Mouse (Mus musculus): ENCODE results near the gene Satl1. TPM values are rescaled to one million over a fixed set of nuclear protein-coding genes. Genes with fewer than 3 reads are reported as not detected.
"Not testable (repeated sequence)": the region's sequence is repeated elsewhere in the genome, so short reads cannot be mapped to it uniquely, and the experiment has no call there.

The Satl1 gene
- not detected in 2 replicates for polyA plus RNA-seq (2016; fragmentation: Nextera tagmentation; extraction: Ambion mirVana)

DNA sequence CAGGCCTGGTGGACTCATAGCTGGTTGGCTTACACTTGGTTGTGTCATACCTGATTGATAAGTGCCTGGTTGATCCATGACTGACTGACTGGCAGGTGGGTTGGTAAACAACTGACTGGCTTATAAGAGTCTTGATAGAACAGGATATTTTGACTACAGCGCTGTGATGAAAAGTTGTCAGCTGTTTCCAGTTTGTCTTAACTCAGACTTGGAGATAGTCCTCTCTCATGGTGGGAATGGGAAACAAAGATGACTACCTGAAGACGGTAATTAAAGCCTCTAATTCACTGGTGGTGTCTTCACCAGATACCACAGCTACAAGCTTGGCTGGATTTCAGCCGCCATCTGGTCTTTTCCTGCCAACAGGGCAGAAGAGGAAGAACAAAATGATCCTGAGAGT, at the start of gene Satl1:
Satl1 (minus strand) TSS at position 101 of the 400 bp plus-strand sequence.
- H3K27ac ChIP-seq, result no peak within 1 kb of the TSS
- no peak within 1 kb of the TSS for H3K9ac ChIP-seq
- H3K27me3 ChIP-seq (replicated peaks), result no peaks in the 10 kb centered on the region
- H3K36me3 ChIP-seq, result no peaks in the 10 kb centered on the region
- WGBS (ENCODE audit: insufficient replicate concordance), result 82% methylated on average over 3 of the region's 3 CpGs
- no peak within 1 kb of the TSS for H3K4me3 ChIP-seq
- H3K4me1 ChIP-seq, result no peaks in the 10 kb centered on the region
- H3K4me2 ChIP-seq, result no peak within 1 kb of the TSS
- no peaks in the 10 kb centered on the region for H3K9me3 ChIP-seq (replicated peaks)
- no peak for ATAC-seq

DNA sequence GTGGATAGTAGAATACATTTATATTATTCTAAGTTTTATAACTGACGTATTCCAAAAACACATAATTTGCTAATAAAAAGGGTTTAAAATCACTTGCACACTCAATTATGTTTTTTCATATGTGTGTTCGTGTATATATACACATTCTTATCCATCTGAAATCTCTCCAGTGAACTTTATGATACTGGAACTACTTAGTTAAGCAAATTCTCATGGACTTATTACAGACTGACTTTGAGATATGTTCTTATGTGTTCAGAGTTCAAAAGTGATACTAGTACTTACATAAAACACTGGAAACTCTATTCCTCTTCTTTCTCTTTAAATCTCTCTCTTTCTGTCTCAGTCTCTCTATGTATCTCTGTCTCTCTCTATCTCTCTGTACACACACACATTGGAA, 31.5 kb upstream of the Satl1 start:
- no peak overlapping the region for H3K9ac ChIP-seq
- WGBS (ENCODE audit: insufficient replicate concordance), result 63% methylated on average over 2 of the region's 2 CpGs
- no peak for ATAC-seq

DNA sequence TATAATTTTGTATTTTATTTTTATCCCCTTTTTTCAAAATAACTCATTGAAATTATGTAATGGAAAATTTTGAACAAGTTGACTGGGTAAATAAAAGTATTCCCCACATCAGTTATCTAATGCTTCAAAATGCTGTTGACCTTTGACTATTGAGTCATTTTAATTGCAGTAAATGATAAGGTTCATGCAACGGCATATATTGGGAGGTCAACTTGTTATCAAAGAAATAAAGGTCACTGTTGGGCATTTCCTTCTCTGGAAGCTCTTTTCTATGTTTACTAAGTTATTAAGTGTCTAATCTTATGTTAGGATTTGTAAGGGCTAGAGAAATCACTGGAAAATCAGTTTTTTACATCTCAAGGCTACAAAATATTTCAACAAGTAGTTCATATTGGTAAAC, 31.0 kb upstream of the Satl1 start:
- no peaks in the 10 kb centered on the region for H3K9me3 ChIP-seq (replicated peaks)
- no peak overlapping the region for H3K4me2 ChIP-seq
- no peaks in the 10 kb centered on the region for H3K4me1 ChIP-seq
- no peak overlapping the region for H3K9ac ChIP-seq
- WGBS (ENCODE audit: insufficient replicate concordance), result 65% methylated on average over 1 of the region's 1 CpGs
- no peaks in the 10 kb centered on the region for H3K27me3 ChIP-seq (replicated peaks)
- H3K4me3 ChIP-seq, result no peak overlapping the region
- H3K36me3 ChIP-seq, result no peaks in the 10 kb centered on the region
- H3K27ac ChIP-seq, result no peak overlapping the region
- no peak for ATAC-seq

More for the DNA sequence above, 31.5 kb upstream of the Satl1 start:
- Histone ChIP-seq H3K4me1 (no peaks in the 10 kb centered on the region), H3K27ac (no peak overlapping the region), H3K4me2 (no peak overlapping the region), H3K27me3 (replicated peaks) (no peaks in the 10 kb centered on the region), H3K9me3 (replicated peaks) (no peaks in the 10 kb centered on the region), H3K36me3 (no peaks in the 10 kb centered on the region), H3K4me3 (no peak overlapping the region)

DNA sequence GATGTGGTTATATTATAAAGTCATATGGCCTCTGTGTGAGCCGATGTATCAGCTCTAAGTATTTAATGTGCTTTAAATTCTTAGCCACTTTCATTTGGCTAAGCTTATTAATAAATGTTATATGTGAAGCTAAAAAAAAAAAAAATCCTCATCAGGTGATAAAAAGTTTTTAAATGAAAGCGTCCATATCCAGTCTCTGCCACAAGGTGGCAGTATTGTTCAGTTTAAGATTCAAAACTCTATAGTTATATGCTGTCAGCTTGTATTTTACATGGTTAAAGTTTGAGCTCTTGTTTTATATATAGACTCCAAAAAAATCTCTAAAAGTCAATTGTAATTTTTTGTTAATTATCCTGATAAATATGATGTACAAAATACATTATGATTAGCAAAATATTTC, 16.4 kb upstream of the Satl1 start:
- H3K27ac ChIP-seq; H3K36me3 ChIP-seq; H3K4me2 ChIP-seq; H3K9me3 ChIP-seq (replicated peaks); H3K4me1 ChIP-seq; H3K9ac ChIP-seq; ATAC-seq; H3K4me3 ChIP-seq; H3K27me3 ChIP-seq (replicated peaks): not testable (repeated sequence)
- 30% methylated on average over 2 of the region's 2 CpGs for WGBS (ENCODE audit: insufficient replicate concordance)

DNA sequence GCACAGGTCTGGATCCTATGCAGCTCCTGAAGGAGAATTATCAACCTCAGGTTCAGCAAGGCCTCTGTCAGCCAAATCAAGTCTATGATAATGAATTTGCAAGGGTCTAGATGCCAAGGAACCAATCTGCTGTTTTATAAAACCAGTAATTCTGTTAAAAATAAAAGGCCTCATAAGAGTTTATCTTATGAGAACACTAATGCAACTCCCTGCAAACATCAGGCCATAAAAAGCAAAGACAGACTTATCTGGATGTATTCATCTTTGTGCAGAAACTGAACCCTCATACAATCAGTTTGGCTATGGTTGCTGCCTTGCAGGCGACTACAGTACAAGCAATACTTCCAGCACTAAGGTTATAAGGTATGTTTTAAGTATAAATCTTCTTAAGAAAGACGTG, 5.7 kb upstream of the Satl1 start:
- Histone ChIP-seq H3K9ac (no peak overlapping the region), H3K36me3 (no peaks in the 10 kb centered on the region), H3K4me3 (no peak overlapping the region), H3K27me3 (replicated peaks) (no peaks in the 10 kb centered on the region), H3K4me2 (no peak overlapping the region), H3K27ac (no peak overlapping the region), H3K9me3 (replicated peaks) (no peaks in the 10 kb centered on the region), H3K4me1 (no peaks in the 10 kb centered on the region)
- WGBS (ENCODE audit: insufficient replicate concordance), result 49% methylated on average over 2 of the region's 2 CpGs
- ATAC-seq, result no peak

DNA sequence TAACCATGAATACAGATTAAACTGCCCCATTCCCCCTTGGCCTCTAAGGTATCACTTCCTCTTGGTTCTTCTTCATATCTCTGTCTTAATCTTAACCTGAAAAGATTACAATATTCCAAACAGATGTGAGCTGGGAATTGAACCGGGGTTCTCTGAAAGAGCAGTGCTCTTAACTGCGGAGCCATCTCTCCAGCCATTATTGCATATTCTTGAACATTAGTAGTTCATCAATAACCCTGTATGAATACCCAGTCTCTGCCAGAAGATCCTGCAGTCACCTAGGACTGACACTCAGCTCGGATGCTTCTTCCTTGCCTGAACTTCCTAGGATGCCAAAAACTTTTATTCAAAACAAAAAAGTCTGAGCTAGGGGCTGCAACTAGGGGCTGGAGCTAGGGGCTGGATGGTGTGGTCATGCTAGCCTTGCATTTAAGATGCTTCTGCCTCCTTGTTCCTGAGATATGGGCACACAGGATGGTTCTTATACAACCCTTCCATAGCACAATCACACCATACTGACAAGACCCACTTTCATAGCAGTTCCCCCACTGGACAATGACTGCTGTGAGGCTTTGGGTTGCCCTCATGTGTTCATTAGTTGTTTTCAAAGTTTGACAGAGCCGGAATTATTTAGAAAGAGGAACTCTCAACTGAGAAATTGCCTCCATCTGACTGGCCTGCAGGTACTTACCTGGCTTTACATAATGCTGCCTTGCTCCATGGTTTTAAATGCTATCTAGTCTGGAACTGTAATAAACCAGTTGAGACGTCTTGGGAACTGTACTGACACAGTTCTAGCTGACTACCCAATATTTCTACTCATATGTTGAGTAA, 35.8 kb downstream of the Satl1 start:
- H3K27ac ChIP-seq; H3K9ac ChIP-seq; H3K36me3 ChIP-seq; H3K9me3 ChIP-seq (replicated peaks); H3K4me3 ChIP-seq; H3K4me1 ChIP-seq; H3K27me3 ChIP-seq (replicated peaks); H3K4me2 ChIP-seq: not testable (repeated sequence)
- peak; percentile 97 for ATAC-seq
- 66% methylated on average over 5 of the region's 5 CpGs for WGBS (ENCODE audit: insufficient replicate concordance)

DNA sequence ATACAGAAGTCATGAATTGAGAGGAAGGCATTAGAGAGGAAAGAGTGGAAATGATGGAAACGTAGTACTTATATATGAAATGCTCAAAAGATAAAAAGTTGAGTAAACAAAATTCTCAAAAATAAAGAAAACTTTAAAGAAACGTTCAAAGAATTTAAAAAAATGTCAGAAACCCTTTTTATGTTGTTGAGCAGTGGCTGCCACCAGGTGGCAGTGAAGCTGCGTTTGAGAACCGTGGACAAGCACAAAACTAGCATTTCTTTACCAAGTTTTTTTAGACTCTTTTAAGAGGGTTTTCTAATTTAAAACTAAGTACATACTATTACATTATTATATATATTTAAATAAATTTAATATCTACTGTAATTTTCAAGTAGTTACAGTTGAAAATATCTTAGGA, 38.2 kb downstream of the Satl1 start:
- Histone ChIP-seq H3K4me3 (no peak overlapping the region), H3K9ac (no peak overlapping the region), H3K4me1 (no peaks in the 10 kb centered on the region), H3K27me3 (replicated peaks) (no peaks in the 10 kb centered on the region), H3K9me3 (replicated peaks) (peaks cover 6% of the 10 kb centered on the region), H3K27ac (no peak overlapping the region), H3K4me2 (no peak overlapping the region), H3K36me3 (no peaks in the 10 kb centered on the region)
- ATAC-seq, result no peak
- WGBS (ENCODE audit: insufficient replicate concordance), result 32% methylated on average over 4 of the region's 4 CpGs

DNA sequence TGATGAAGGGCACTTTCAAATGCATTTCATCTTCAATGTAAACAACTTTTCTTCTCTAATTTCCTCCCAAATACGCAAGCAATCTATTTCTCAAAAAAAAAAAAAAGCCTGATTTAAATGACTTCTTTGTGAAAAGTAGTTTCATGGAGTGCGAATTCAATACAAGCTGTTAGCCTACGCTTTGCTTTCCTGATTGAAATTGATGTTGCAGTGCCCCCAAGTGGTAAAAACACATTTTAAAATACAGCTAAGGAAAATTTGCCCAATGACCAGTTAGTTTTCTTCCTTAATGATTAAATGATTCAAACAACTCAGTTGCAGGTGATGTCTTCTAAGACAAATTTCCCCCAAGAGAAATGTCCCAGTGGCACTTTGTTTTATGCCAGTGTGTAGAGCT, 58.2 kb downstream of the Satl1 start:
- Histone ChIP-seq H3K27me3 (replicated peaks) (no peaks in the 10 kb centered on the region), H3K4me1 (no peaks in the 10 kb centered on the region), H3K9ac (no peak overlapping the region), H3K27ac (no peak overlapping the region), H3K36me3 (no peaks in the 10 kb centered on the region), H3K4me3 (no peak overlapping the region), H3K4me2 (no peak overlapping the region), H3K9me3 (replicated peaks) (no peaks in the 10 kb centered on the region)
- 51% methylated on average over 3 of the region's 3 CpGs for WGBS (ENCODE audit: insufficient replicate concordance)
- no peak for ATAC-seq

DNA sequence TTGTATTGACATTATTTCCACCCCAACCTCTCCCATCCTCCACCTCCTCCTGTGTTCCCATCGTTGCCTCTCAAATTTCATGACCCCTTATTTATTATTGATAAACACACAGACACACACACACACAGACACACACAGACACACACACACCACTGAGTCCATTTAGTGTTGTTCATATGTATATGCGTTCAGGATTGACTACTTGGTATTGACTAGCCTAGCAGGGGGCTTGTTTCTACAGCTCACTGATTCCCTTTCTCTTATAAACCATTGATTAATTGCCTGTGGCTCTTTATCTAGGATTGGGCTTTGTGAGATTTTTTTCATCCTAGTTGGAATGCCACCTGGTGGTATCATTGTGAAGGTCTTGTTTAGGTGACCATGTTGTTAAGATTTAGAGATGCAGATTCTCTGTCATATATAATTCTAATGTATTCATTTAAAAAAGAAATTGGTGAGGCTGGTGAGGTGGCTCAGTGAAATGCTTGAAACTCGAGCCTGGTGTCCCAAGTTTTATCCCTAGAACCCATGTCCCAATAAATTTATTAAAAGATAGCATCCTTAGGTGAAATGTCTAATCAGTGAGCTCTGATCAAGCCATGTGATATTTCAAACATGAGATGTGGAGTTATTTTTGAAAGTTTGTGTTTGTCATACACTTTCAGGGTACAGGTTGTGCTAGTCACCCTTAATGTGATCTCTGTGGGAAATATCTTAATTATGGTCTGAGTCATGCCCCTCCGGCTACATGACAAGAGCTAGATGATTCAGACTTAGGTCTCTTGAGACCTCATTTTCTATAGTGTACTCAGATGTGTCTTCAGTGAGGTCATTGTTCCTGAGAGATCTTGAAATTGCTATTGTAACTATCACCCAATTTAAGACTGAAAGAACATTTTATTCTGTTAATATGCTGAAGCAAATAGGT, 58.8 kb downstream of the Satl1 start:
- Histone ChIP-seq H3K27ac (no peak overlapping the region), H3K36me3 (no peaks in the 10 kb centered on the region), H3K4me1 (no peaks in the 10 kb centered on the region), H3K27me3 (replicated peaks) (no peaks in the 10 kb centered on the region), H3K9me3 (replicated peaks) (no peaks in the 10 kb centered on the region), H3K4me3 (no peak overlapping the region), H3K4me2 (no peak overlapping the region), H3K9ac (no peak overlapping the region)
- 61% methylated on average over 4 of the region's 4 CpGs for WGBS (ENCODE audit: insufficient replicate concordance)
- ATAC-seq, result no peak

DNA sequence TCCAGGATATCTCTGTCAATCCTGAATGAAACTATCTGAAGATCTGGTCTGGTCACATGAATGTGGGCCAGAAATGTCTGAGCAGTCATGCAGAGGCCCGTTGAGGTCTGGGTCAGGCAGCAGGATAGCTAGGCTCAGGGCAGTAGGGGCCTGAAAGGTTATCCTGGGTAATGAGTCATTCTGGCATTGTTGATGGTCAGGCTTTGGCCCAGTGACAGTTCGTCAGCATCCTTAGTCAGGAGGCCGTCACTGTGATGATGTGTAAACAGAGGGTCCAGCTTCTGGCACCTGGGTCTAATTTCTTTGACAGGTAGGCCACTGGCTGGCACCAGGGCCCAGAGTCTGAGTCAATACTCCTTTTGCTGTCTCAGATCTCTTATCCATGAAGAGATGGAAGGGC, 67.1 kb downstream of the Satl1 start:
- no peak for ATAC-seq
- Histone ChIP-seq H3K4me1 (no peaks in the 10 kb centered on the region), H3K27me3 (replicated peaks) (no peaks in the 10 kb centered on the region), H3K9me3 (replicated peaks) (no peaks in the 10 kb centered on the region), H3K4me2 (no peak overlapping the region), H3K9ac (no peak overlapping the region), H3K27ac (no peak overlapping the region), H3K4me3 (no peak overlapping the region), H3K36me3 (no peaks in the 10 kb centered on the region; the same call in 1 of the 2 replicates)
- WGBS (ENCODE audit: insufficient replicate concordance), result 69% methylated on average over 3 of the region's 3 CpGs
